Mouse (Mus musculus) G1E (cell line): ENCODE measurements around the gene Laptm4a.

Experiments
- CTCF ChIP-seq: IDR thresholded peaks from 2 replicates; pipeline ENCODE4 v1.5.1; 2012; ENCODE audit warnings: low read depth, low read length, inconsistent platforms, mixed read lengths
- GATA1 ChIP-seq: IDR thresholded peaks from 2 replicates; pipeline ENCODE4 v1.6.1; 2012; ENCODE audit warnings: borderline replicate concordance, low read length, inconsistent platforms, mixed read lengths
- GATA2 ChIP-seq: IDR thresholded peaks from 2 replicates; pipeline ENCODE4 v1.6.1; 2012; ENCODE audit warnings: low read depth, low read length, inconsistent platforms, borderline replicate concordance
- TAL1 ChIP-seq: conservative IDR thresholded peaks from 2 replicates; pipeline ENCODE4 v1.6.1; 2012; ENCODE audit warnings: low read depth, low read length, inconsistent platforms, mixed read lengths

- no peak for TF ChIP-seq CTCF
- no peak for TF ChIP-seq GATA1
- TF ChIP-seq TAL1 = no peak
- no peak for TF ChIP-seq GATA2
Measured at GRCm38 (mm10) chr12:8941699-8942392, 20.4 kb downstream of the Laptm4a start.
